22 mouse cellular contexts compared by ENCODE assay signal in the genomic region with DNA sequence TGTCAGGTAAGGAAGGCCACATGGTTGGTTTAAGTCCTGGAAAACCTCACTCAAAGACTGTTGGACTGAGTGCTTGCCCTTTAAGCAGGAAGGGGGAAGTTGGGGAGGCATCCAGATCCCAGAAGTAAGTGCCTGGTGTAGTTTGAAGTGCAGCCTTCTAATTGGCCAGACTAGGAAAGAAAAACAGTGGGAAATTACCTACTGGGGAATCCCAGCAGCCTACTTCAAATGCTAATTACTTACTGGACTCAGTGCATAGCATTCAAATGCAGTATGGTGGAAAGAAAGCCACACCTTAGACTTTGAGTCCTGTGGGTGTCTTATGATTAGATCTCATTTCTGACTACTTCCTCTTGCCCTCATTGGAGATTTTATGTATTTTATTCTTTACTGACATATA. TPM values are rescaled to one million over a fixed set of nuclear protein-coding genes. Genes with fewer than 3 reads are reported as not detected.
DNase-seq lines count a peak whose midpoint lies in the region; ATAC-seq lines count a peak whose summit lies in the region.
"Had no signal": no experiment of that assay in that cellular context is flagged by ENCODE, and none has a peak within 500 bp of the region (broad histone marks: within the 10 kb centered on the region; RNA-seq: fewer than 3 reads in every experiment).

No protein-coding gene starts in this region.

- H3K9ac ChIP-seq in intestine, embryonic 15.5 days, result no peak overlapping the region
- H3K9ac ChIP-seq in heart, embryonic 12.5 days, result no peak overlapping the region
- H3K9ac ChIP-seq: kidney, embryonic 15.5 days; liver, embryonic 12.5 days; lung, embryonic 15.5 days; neural tube, embryonic 15.5 days had no signal

- peak; percentile 5 for DNase-seq in lung, postnatal 25 days (ENCODE audit: low spot score)
- DNase-seq in lung, postnatal 4 days, result no peak
- peak; percentile 47 for DNase-seq in WW6 (ENCODE audit: low read depth, low spot score)
- DNase-seq in splenic B cell, adult 2 months (ENCODE audit: low read depth, low spot score), result peak; percentile 34
- DNase-seq in gastrocnemius, adult 8-10 months (ENCODE audit: low spot score in 2 of 2), result no peak
- DNase-seq in layer of hippocampus, adult 8-10 months (ENCODE audit: low spot score in 2 of 2), result no peak
- DNase-seq: adrenal gland, postnatal 36 days; cerebellum, adult 9-10 months; gastrocnemius, postnatal 14 days; heart, postnatal 14 days; retina, postnatal 1 day; right cerebral cortex, postnatal 4 days had no signal

- H3K4me2 ChIP-seq in intestine, embryonic 15.5 days (replicated peaks), result no peak overlapping the region
- H3K4me2 ChIP-seq in heart, embryonic 12.5 days, result no peak overlapping the region
- H3K4me2 ChIP-seq: kidney, embryonic 15.5 days; liver, embryonic 12.5 days; lung, embryonic 15.5 days; neural tube, embryonic 15.5 days had no signal

- no peaks in the 10 kb centered on the region for H3K27me3 ChIP-seq in intestine, embryonic 15.5 days (replicated peaks)
- no peaks in the 10 kb centered on the region for H3K27me3 ChIP-seq in splenic B cell, adult 2 months (ENCODE audit: control insufficient read depth, insufficient read depth, low read length, poor library complexity, severe bottlenecking)
- H3K27me3 ChIP-seq in heart, embryonic 12.5 days (replicated peaks), result no peaks in the 10 kb centered on the region
- H3K27me3 ChIP-seq: kidney, embryonic 15.5 days; liver, embryonic 12.5 days; lung, embryonic 15.5 days; neural tube, embryonic 15.5 days had no signal

- H3K9me3 ChIP-seq in intestine, embryonic 15.5 days, result no peaks in the 10 kb centered on the region
- no peaks in the 10 kb centered on the region for H3K9me3 ChIP-seq in heart, embryonic 12.5 days (replicated peaks)
- H3K9me3 ChIP-seq: forebrain, embryonic 10.5 days; heart, embryonic 10.5 days; kidney, embryonic 15.5 days; liver, embryonic 12.5 days; lung, embryonic 15.5 days; midbrain, embryonic 10.5 days; neural tube, embryonic 15.5 days had no signal

- peak; percentile 63 for ATAC-seq in intestine, embryonic 15.5 days
- ATAC-seq in heart, embryonic 12.5 days (ENCODE audit: insufficient number of reproducible peaks, low FRiP score), result no peak
- ATAC-seq: liver, embryonic 12.5 days had no signal

- no peak overlapping the region for H3K4me3 ChIP-seq in intestine, embryonic 15.5 days (replicated peaks)
- no peak overlapping the region for H3K4me3 ChIP-seq in heart, embryonic 12.5 days
- H3K4me3 ChIP-seq: forebrain, embryonic 10.5 days; heart, embryonic 10.5 days; kidney, embryonic 15.5 days; left cerebral cortex, adult 2 months; liver, embryonic 12.5 days; lung, embryonic 15.5 days; midbrain, embryonic 10.5 days; neural tube, embryonic 15.5 days had no signal

- H3K4me1 ChIP-seq in intestine, embryonic 15.5 days (replicated peaks), result no peaks in the 10 kb centered on the region
- H3K4me1 ChIP-seq in heart, embryonic 12.5 days (replicated peaks), result 0 out of 2 replicates have a peak, but pooled peaks cover 7% of the 10 kb centered on the region
- H3K4me1 ChIP-seq: heart, embryonic 10.5 days; kidney, embryonic 15.5 days; lung, embryonic 15.5 days; neural tube, embryonic 15.5 days had no signal

- no peak overlapping the region for H3K27ac ChIP-seq in intestine, embryonic 15.5 days
- H3K27ac ChIP-seq in heart, embryonic 12.5 days (ENCODE audit: poor library complexity, severe bottlenecking), result no peak overlapping the region
- H3K27ac ChIP-seq: forebrain, embryonic 10.5 days; heart, embryonic 10.5 days; kidney, embryonic 15.5 days; left cerebral cortex, adult 2 months; liver, embryonic 12.5 days; lung, embryonic 15.5 days; midbrain, embryonic 10.5 days; neural tube, embryonic 15.5 days had no signal

- no peaks in the 10 kb centered on the region for H3K36me3 ChIP-seq in intestine, embryonic 15.5 days
- no peaks in the 10 kb centered on the region for H3K36me3 ChIP-seq in splenic B cell, adult 2 months (ENCODE audit: control insufficient read depth, insufficient read depth, low read length, poor library complexity, severe bottlenecking)
- no peaks in the 10 kb centered on the region for H3K36me3 ChIP-seq in heart, embryonic 12.5 days
- H3K36me3 ChIP-seq: forebrain, embryonic 10.5 days; heart, embryonic 10.5 days; kidney, embryonic 15.5 days; liver, embryonic 12.5 days; lung, embryonic 15.5 days; midbrain, embryonic 10.5 days; neural tube, embryonic 15.5 days had no signal

RNA-seq across cellular contexts. Expression of a gene that starts 31.2 kb away (rescaled TPM):
- 1,494 and 1,747 TPM in 2 replicates for polyA plus RNA-seq in intestine, embryonic 15.5 days (2015; fragmentation: Nextera tagmentation; extraction: Ambion mirVana)
- 10 to 100 TPM; 70.3 to 85.0 (median 79.7) TPM for total RNA-seq in gastrocnemius, adult 8-10 months (2022)
- 1,274 and 1,305 TPM in 2 replicates for polyA plus RNA-seq in heart, embryonic 12.5 days (2016; fragmentation: Nextera tagmentation; extraction: Ambion mirVana)
- 100 to 1,000 TPM; 138 to 151 (median 148) TPM for total RNA-seq in layer of hippocampus, adult 8-10 months (2022)

RNA-seq across cellular contexts. Expression of a gene that starts 34.3 kb away (rescaled TPM):
- 13.5 and 14.0 TPM in 2 replicates for polyA plus RNA-seq in intestine, embryonic 15.5 days (2015; fragmentation: Nextera tagmentation; extraction: Ambion mirVana)
- 1 to 10 TPM; 5.1 to 9.1 (median 7.7) TPM for total RNA-seq in gastrocnemius, adult 8-10 months (2022)
- polyA plus RNA-seq in heart, embryonic 12.5 days (2016; fragmentation: Nextera tagmentation; extraction: Ambion mirVana), result 14.1 and 15.0 TPM in 2 replicates
- 10 to 100 TPM; 52.0 to 55.0 (median 53.3) TPM for total RNA-seq in layer of hippocampus, adult 8-10 months (2022)

Comparison
In these comparisons a context has a peak if more than half of its experiments do, and no peak if none do; other contexts are left out.
1. DNase-seq: peak in lung, postnatal 25 days (single experiment), WW6 (single experiment) and splenic B cell, adult 2 months (single experiment); none in lung, postnatal 4 days (0 of 2), gastrocnemius, adult 8-10 months (0 of 2) and layer of hippocampus, adult 8-10 months (0 of 2).
2. RNA of a gene that starts 34.3 kb away (total RNA-seq): 52.0 to 55.0 TPM in layer of hippocampus, adult 8-10 months; 5.1 to 9.1 TPM in gastrocnemius, adult 8-10 months; every median in the first group is over 4 times any median in the second.